Mouse (Mus musculus): ENCODE measurements around the gene Fam193b. TPM values are rescaled to one million over a fixed set of nuclear protein-coding genes. Genes with fewer than 3 reads are reported as not detected.

Gene Fam193b
- polyA plus RNA-seq, 1 experiment = 47.6 TPM

DNA sequence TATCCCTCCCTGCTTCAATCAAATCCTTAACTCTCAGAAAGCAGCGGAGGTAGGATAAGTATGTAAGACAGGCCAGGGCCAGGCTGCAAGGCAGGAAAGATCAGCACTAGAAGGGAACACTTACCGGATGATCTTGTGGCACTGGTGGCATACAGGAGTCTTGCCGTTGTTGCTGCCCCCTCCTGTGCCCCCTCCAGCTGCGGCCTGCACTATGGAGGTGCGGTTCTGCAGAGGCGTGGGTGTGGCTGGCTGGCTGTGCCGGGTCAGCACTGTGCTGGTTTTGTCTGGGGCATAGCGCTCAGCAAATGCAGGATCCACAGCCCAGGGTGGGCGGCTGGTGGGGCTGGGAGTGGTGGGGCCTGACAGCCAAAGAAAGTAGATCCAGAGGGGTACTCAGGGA lies 65.1 kb downstream of the Fam193b start:
- Histone ChIP-seq H3K4me3 (ENCODE audit: insufficient read depth, low read length) (no peak overlapping the region), H3K4me1 (ENCODE audit: control insufficient read depth, insufficient read depth, low read length) (peaks cover 10% of the 10 kb centered on the region), H3K27ac (ENCODE audit: insufficient read depth, low read depth, low read length) (no peak overlapping the region)
- TF ChIP-seq CTCF (IDR thresholded peaks at IDR 0.05; ENCODE audit: low read depth, low read length) (no peak), POLR2A (IDR thresholded peaks at IDR 0.05; ENCODE audit: borderline replicate concordance, low read depth, low read length) (no peak)

DNA sequence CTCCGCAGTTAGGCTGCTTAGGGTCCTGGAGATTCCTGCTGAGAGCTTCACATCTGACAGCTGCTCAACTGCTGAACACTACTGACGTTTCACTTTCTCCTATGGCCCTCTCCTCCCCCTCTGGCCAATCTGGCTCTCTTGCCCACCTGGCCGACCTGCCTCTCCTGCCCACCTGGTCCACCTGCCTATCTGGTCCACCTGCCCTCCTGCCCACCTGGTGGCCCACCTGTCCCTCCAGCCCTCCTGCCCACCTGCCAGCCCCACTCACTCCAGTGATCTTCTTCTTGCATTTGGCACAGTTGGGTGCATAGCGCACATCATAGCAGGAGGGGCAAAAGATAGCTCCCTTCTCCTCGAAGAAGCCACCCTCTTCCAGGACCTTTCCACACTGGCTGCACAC lies 66.5 kb downstream of the Fam193b start:
- H3K4me3 ChIP-seq (ENCODE audit: insufficient read depth, low read length) = no peak overlapping the region
- no peak for TF ChIP-seq CTCF (IDR thresholded peaks at IDR 0.05; ENCODE audit: low read depth, low read length)
- TF ChIP-seq POLR2A (IDR thresholded peaks at IDR 0.05; ENCODE audit: borderline replicate concordance, low read depth, low read length) = no peak
- no peaks in the 10 kb centered on the region for H3K4me1 ChIP-seq (ENCODE audit: control insufficient read depth, insufficient read depth, low read length)
- no peak overlapping the region for H3K27ac ChIP-seq (ENCODE audit: insufficient read depth, low read depth, low read length)

DNA sequence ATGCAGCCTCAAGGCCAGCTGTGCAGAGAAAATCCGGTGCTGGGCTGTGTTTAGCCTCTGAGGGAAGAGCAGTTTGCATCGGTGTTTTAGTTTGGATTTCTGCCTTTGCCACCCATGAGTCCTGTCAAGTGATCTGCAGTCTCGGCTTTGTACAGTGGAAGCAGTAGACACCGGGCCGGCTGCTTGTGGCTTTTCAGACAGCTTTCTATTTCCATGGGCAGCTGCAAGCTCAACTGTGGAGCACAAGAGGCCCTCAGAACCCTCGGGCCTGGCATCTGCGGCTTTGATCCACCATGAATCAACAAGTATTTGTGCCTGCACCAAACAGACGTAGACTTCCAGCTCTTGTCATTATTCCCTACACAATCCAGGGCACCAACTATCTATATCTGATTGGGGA lies 68.5 kb downstream of the Fam193b start:
- no peak for TF ChIP-seq POLR2A (IDR thresholded peaks at IDR 0.05; ENCODE audit: borderline replicate concordance, low read depth, low read length)
- TF ChIP-seq CTCF (IDR thresholded peaks at IDR 0.05; ENCODE audit: low read depth, low read length) = no peak
- no peak overlapping the region for H3K27ac ChIP-seq (ENCODE audit: insufficient read depth, low read depth, low read length)
- no peaks in the 10 kb centered on the region for H3K4me1 ChIP-seq (ENCODE audit: control insufficient read depth, insufficient read depth, low read length)
- H3K4me3 ChIP-seq (ENCODE audit: insufficient read depth, low read length) = no peak overlapping the region

DNA sequence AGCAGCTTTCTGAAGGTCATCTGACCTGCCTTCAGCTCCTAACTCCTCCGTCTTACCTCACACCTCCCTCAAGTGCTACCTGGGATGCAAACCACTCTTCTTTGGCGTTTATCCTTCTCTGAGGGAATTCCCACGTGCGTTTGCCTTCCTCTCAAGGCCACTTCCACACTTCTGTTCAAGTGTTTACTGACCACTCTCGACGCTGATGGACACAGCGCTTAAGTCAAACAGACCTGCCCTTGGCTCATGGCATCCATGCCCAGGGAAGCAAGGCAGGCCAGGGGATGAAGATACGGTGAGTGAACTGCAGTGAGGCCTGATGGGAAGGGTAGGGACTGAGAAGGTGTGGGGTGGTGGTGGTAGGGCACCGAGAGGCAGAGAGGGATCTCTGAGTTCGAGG lies 70.3 kb downstream of the Fam193b start:
- Histone ChIP-seq H3K27ac (ENCODE audit: insufficient read depth, low read depth, low read length) (no peak overlapping the region), H3K4me3 (ENCODE audit: insufficient read depth, low read length) (no peak overlapping the region), H3K4me1 (ENCODE audit: control insufficient read depth, insufficient read depth, low read length) (no peaks in the 10 kb centered on the region)
- no peak for TF ChIP-seq CTCF (IDR thresholded peaks at IDR 0.05; ENCODE audit: low read depth, low read length)
- no peak for TF ChIP-seq POLR2A (IDR thresholded peaks at IDR 0.05; ENCODE audit: borderline replicate concordance, low read depth, low read length)

DNA sequence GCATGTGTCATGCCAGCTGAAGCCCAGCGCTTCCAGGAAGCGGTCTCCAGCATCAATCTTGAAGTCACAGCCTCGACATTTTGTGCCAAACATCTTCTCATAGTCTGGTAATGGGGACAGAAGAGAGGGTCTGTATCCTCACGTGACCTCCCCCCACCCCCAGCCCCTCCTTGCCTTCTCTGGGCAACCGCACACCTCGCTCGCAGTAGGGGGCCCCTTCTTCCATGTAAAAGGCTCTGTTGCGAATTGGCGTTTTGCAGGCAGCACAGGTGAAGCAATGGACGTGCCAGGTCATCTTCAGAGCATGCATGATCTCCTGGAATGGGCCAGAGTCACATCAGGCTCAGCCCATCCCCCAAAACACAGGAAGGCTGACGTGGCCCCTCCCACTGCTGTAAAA lies 72.0 kb downstream of the Fam193b start:
- no peak overlapping the region for H3K4me3 ChIP-seq (ENCODE audit: insufficient read depth, low read length)
- H3K27ac ChIP-seq (ENCODE audit: insufficient read depth, low read depth, low read length) = no peak overlapping the region
- TF ChIP-seq CTCF (IDR thresholded peaks at IDR 0.05; ENCODE audit: low read depth, low read length) (no peak), POLR2A (IDR thresholded peaks at IDR 0.05; ENCODE audit: borderline replicate concordance, low read depth, low read length) (no peak)
- no peaks in the 10 kb centered on the region for H3K4me1 ChIP-seq (ENCODE audit: control insufficient read depth, insufficient read depth, low read length)

DNA sequence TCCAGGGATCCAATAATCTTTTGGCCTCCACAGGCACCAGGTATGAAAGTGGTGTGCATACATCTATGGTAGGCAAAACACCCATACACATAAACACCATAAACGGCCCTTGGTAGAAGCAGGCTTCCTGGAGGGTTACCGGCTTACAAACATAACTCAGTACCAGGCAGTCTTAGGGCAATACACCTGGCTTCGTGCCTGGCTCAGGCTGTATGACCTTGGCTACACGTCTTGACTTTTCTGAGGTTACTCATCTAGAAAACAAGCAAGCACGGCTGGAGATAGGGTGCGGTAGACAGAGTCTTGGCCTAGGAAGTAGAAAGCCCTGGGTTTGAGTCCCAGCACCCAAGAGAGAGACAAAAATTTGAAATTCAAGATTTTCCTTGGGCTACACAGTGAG lies 74.3 kb downstream of the Fam193b start:
- Histone ChIP-seq H3K27ac (ENCODE audit: insufficient read depth, low read depth, low read length) (no peak overlapping the region), H3K4me1 (ENCODE audit: control insufficient read depth, insufficient read depth, low read length) (no peaks in the 10 kb centered on the region)
- TF ChIP-seq CTCF (IDR thresholded peaks at IDR 0.05; ENCODE audit: low read depth, low read length) = no peak
- TF ChIP-seq POLR2A (IDR thresholded peaks at IDR 0.05; ENCODE audit: borderline replicate concordance, low read depth, low read length) = no peak

DNA sequence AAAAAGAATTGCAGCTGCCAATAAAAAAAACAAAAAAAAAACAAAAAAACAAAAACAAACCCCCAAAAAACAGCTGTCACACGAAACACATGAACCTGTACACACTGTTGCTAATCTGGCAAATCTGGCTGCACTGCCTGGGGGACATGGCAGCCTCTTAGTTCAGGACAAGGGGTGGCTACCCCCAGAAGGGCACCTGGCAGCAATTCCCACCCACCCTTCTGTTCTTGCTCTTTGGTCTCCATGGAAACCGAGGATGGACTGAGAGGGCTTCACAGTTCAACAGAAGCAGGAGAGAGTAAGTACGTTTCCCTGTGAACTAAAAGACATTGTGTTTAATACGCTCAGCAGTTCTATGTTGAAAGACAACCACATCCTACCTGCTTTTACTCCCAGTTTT lies 75.2 kb downstream of the Fam193b start:
- Histone ChIP-seq H3K27ac (ENCODE audit: insufficient read depth, low read depth, low read length) (no peak overlapping the region), H3K4me3 (ENCODE audit: insufficient read depth, low read length) (no peak overlapping the region), H3K4me1 (ENCODE audit: control insufficient read depth, insufficient read depth, low read length) (no peaks in the 10 kb centered on the region)
- TF ChIP-seq CTCF (IDR thresholded peaks at IDR 0.05; ENCODE audit: low read depth, low read length) = no peak
- no peak for TF ChIP-seq POLR2A (IDR thresholded peaks at IDR 0.05; ENCODE audit: borderline replicate concordance, low read depth, low read length)

More for the DNA sequence above, 74.3 kb downstream of the Fam193b start:
- H3K4me3 ChIP-seq (ENCODE audit: insufficient read depth, low read length) = no peak overlapping the region

DNA sequence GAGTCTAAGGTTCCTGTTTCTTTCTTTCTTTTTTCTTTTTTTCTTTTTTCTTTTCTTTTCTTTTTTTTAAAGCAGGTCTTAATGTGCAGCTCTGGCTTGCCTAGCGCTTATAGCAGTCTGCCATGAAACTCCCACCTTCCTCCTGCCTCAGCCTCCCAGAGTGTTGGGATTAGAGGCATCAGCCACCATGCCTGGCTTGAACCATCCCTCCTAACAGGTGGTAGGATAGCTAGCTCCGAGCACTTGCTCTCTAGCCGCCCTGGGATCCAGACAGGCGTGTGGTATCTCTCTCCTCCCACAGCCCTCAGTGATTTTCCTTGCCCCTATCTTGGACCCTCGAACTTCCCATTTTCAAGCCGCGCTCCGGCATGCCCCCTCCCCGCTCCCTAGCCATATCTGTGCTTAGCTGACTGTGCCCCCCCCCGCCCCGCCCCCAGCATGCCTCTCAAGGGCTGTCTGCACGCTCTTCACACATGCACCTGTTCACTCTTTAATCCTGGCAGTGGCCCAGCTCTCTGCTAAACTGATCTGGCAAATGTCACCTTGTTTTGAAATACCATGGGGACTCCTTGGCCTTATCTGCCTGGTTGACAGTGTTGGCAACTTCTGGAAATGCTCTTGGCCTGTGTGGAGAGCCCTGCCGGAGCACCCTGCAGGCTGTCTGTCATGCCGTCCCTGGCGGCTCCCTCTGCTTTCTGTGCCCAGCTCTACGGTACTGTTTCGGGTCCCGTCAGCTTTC lies 75.9 kb downstream of the Fam193b start:
- TF ChIP-seq CTCF (IDR thresholded peaks at IDR 0.05; ENCODE audit: low read depth, low read length) = no peak
- no peak for TF ChIP-seq POLR2A (IDR thresholded peaks at IDR 0.05; ENCODE audit: borderline replicate concordance, low read depth, low read length)
- no peak overlapping the region for H3K27ac ChIP-seq (ENCODE audit: insufficient read depth, low read depth, low read length)
- H3K4me1 ChIP-seq (ENCODE audit: control insufficient read depth, insufficient read depth, low read length) = no peaks in the 10 kb centered on the region
- no peak overlapping the region for H3K4me3 ChIP-seq (ENCODE audit: insufficient read depth, low read length)

DNA sequence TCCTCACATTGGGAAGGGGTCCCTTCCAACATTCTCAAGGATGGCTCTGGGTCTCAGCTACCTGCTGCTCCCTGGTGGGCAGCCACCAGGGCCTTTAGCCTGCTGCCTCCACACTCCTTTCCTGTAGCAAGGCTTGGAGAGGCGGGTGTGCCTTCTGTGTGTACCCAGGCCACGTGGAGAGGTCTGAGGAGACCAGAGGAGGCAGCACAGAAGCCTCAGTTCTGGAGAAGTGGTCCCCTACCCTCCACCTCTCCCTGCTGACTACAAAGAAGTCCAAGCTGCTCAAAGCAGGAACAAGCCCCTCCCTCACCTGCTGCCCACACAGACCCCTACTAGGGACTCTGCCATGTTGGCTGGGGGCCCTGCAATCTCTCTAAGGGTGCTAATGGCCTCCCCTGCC lies 76.7 kb downstream of the Fam193b start:
- Histone ChIP-seq H3K4me3 (ENCODE audit: insufficient read depth, low read length) (no peak overlapping the region), H3K27ac (ENCODE audit: insufficient read depth, low read depth, low read length) (no peak overlapping the region), H3K4me1 (ENCODE audit: control insufficient read depth, insufficient read depth, low read length) (no peaks in the 10 kb centered on the region)
- TF ChIP-seq CTCF (IDR thresholded peaks at IDR 0.05; ENCODE audit: low read depth, low read length) (no peak), POLR2A (IDR thresholded peaks at IDR 0.05; ENCODE audit: borderline replicate concordance, low read depth, low read length) (no peak)

Other genes starting within 250 kb of the Fam193b start
- gene Rab24, start 249.2 kb downstream of the Fam193b start, polyA plus RNA-seq (2012; ENCODE audit: insufficient read depth, insufficient read length, missing spikeins) = 75.6 and 91.3 TPM in 2 replicates
- gene Mxd3, start 241.3 kb downstream of the Fam193b start, polyA plus RNA-seq (2012; ENCODE audit: insufficient read depth, insufficient read length, missing spikeins) = 8.6 and 8.8 TPM in 2 replicates
- 94.1 and 94.6 TPM in 2 replicates for gene Lman2, start 208.3 kb downstream of the Fam193b start, polyA plus RNA-seq (2012; ENCODE audit: insufficient read depth, insufficient read length, missing spikeins)
- gene Rgs14, start 201.4 kb downstream of the Fam193b start, polyA plus RNA-seq (2012; ENCODE audit: insufficient read depth, insufficient read length, missing spikeins) = 34.7 and 39.1 TPM in 2 replicates
- gene Slc34a1, start 172.9 kb downstream of the Fam193b start, polyA plus RNA-seq (2012; ENCODE audit: insufficient read depth, insufficient read length, missing spikeins) = not detected in 2 replicates
- gene Pfn3, start 155.9 kb downstream of the Fam193b start, polyA plus RNA-seq (2012; ENCODE audit: insufficient read depth, insufficient read length, missing spikeins) = not detected in 2 replicates
- gene F12, start 144.3 kb downstream of the Fam193b start, polyA plus RNA-seq (2012; ENCODE audit: insufficient read depth, insufficient read length, missing spikeins) = not detected in 2 replicates
- gene Grk6, start 126.0 kb downstream of the Fam193b start, polyA plus RNA-seq (2012; ENCODE audit: insufficient read depth, insufficient read length, missing spikeins) = 42.1 and 43.0 TPM in 2 replicates
- not detected in 2 replicates for gene Prr7, start 106.9 kb downstream of the Fam193b start, polyA plus RNA-seq (2012; ENCODE audit: insufficient read depth, insufficient read length, missing spikeins)
- 0.62 and 1.2 TPM in 2 replicates for gene Dbn1, start 83.0 kb downstream of the Fam193b start, polyA plus RNA-seq (2012; ENCODE audit: insufficient read depth, insufficient read length, missing spikeins)
- gene Pdlim7, start 57.4 kb downstream of the Fam193b start, polyA plus RNA-seq (2012; ENCODE audit: insufficient read depth, insufficient read length, missing spikeins) = 6.0 TPM in 2 replicates
- 87.8 and 94.2 TPM in 2 replicates for gene Dok3, start 41.8 kb downstream of the Fam193b start, polyA plus RNA-seq (2012; ENCODE audit: insufficient read depth, insufficient read length, missing spikeins)
- 39.1 and 39.8 TPM in 2 replicates for gene Ddx41, start 34.5 kb downstream of the Fam193b start, polyA plus RNA-seq (2012; ENCODE audit: insufficient read depth, insufficient read length, missing spikeins)
- gene Tmed9, start 2.6 kb upstream of the Fam193b start, polyA plus RNA-seq (2012; ENCODE audit: insufficient read depth, insufficient read length, missing spikeins) = 90.3 and 94.9 TPM in 2 replicates
- gene B4galt7, start 28.8 kb upstream of the Fam193b start, polyA plus RNA-seq (2012; ENCODE audit: insufficient read depth, insufficient read length, missing spikeins) = 25.2 and 27.5 TPM in 2 replicates
- 44.9 and 45.8 TPM in 2 replicates for gene Caml, start 51.9 kb upstream of the Fam193b start, polyA plus RNA-seq (2012; ENCODE audit: insufficient read depth, insufficient read length, missing spikeins)
- gene Ddx46, start 63.9 kb upstream of the Fam193b start, polyA plus RNA-seq (2012; ENCODE audit: insufficient read depth, insufficient read length, missing spikeins) = 53.3 and 59.2 TPM in 2 replicates
- gene B230219D22Rik, start 122.0 kb upstream of the Fam193b start, polyA plus RNA-seq (2012; ENCODE audit: insufficient read depth, insufficient read length, missing spikeins) = 46.8 and 50.4 TPM in 2 replicates
- 51.5 and 54.5 TPM in 2 replicates for gene Txndc15, start 143.5 kb upstream of the Fam193b start, polyA plus RNA-seq (2012; ENCODE audit: insufficient read depth, insufficient read length, missing spikeins)
- 55.0 and 57.0 TPM in 2 replicates for gene Pcbd2, start 156.2 kb upstream of the Fam193b start, polyA plus RNA-seq (2012; ENCODE audit: insufficient read depth, insufficient read length, missing spikeins)
- gene Catsper3, start 213.4 kb upstream of the Fam193b start, polyA plus RNA-seq (2012; ENCODE audit: insufficient read depth, insufficient read length, missing spikeins) = not detected in 2 replicates